Mouse (Mus musculus) stomach, postnatal 0 days (tissue): ENCODE results near the gene H13. TPM values are rescaled to one million over a fixed set of nuclear protein-coding genes. Genes with fewer than 3 reads are reported as not detected.

Experiments
- ATAC-seq: fragments of 200-750 bp; cut with Nextera tagmentation; 2 replicates; pipeline ENCODE4 v1.8.0; 2017; ENCODE audit not compliant: low FRiP score, low TSS enrichment
- DNase-seq: peaks from one replicate; pipeline ENCODE4 v3.0.0-alpha.2; 2016; ENCODE audit warnings: low spot score
- H3K27ac ChIP-seq: fragments of 300-500 bp; sonication (generic); replicated peaks from 2 replicates; pipeline ENCODE4 v1.5.1; 2014; ENCODE audit warnings: mild to moderate bottlenecking, control low read depth
- H3K27me3 ChIP-seq: fragments of 300-500 bp; sonication (generic); 2 replicates; pipeline ENCODE4 v1.6.1; 2014; ENCODE audit warnings: low read length; ENCODE audit not compliant: control insufficient read depth, insufficient read depth
- H3K36me3 ChIP-seq: fragments of 300-500 bp; sonication (generic); 2 replicates; pipeline ENCODE4 v1.6.1; 2014; ENCODE audit warnings: low read length, mixed read lengths; ENCODE audit not compliant: control insufficient read depth, insufficient read depth
- H3K4me1 ChIP-seq: fragments of 300-500 bp; sonication (generic); replicated peaks from 2 replicates; pipeline ENCODE4 v1.6.1; 2014; ENCODE audit warnings: antibody characterized with exemption; ENCODE audit not compliant: control insufficient read depth, insufficient read depth
- H3K4me2 ChIP-seq: fragments of 300-500 bp; sonication (generic); replicated peaks from 2 replicates; pipeline ENCODE4 v1.6.1; 2014; ENCODE audit warnings: low read depth, mild to moderate bottlenecking, control low read depth, moderate library complexity
- H3K4me3 ChIP-seq: fragments of 300-500 bp; sonication (generic); 2 replicates; pipeline ENCODE4 v1.5.1; 2014; ENCODE audit warnings: low read depth, low read length, control low read depth
- H3K9ac ChIP-seq: fragments of 300-500 bp; sonication (generic); 2 replicates; pipeline ENCODE4 v1.6.1; 2014; ENCODE audit warnings: mild to moderate bottlenecking, low read length, control low read depth, mixed read lengths
- H3K9me3 ChIP-seq: fragments of 300-500 bp; sonication (generic); 2 replicates; pipeline ENCODE4 v1.6.1; 2016; ENCODE audit warnings: low read length; ENCODE audit not compliant: control insufficient read depth
- CTCF ChIP-seq: IDR thresholded peaks from 2 replicates; pipeline ENCODE4 v1.5.1; 2016; ENCODE audit warnings: antibody characterized with exemption, low read depth, mild to moderate bottlenecking, moderate library complexity
- EP300 ChIP-seq: optimal IDR thresholded peaks from 2 replicates; pipeline ENCODE3; 2016; ENCODE audit warnings: antibody characterized with exemption
- WGBS: fragments of 180-500 bp; shearing (Covaris S2); extraction: QIAGEN DNeasy Blood & Tissue Kit; methylation state at CpG from one replicate; pipeline ENCODE4 v1.1.7; 2014; 5-methylcytosine and 5-hydroxymethylcytosine counted together
- polyA plus RNA-seq: library from polyadenylated mRNA; unstranded; fragments of >200 nt; fragmentation: Nextera tagmentation; extraction: Ambion mirVana; gene quantifications from 2 replicates; pipeline ENCODE4 v1.2.1, GENCODE M21; 2015

H13 gene
- polyA plus RNA-seq, 1 experiment from 2014 or later = 121 TPM

DNA sequence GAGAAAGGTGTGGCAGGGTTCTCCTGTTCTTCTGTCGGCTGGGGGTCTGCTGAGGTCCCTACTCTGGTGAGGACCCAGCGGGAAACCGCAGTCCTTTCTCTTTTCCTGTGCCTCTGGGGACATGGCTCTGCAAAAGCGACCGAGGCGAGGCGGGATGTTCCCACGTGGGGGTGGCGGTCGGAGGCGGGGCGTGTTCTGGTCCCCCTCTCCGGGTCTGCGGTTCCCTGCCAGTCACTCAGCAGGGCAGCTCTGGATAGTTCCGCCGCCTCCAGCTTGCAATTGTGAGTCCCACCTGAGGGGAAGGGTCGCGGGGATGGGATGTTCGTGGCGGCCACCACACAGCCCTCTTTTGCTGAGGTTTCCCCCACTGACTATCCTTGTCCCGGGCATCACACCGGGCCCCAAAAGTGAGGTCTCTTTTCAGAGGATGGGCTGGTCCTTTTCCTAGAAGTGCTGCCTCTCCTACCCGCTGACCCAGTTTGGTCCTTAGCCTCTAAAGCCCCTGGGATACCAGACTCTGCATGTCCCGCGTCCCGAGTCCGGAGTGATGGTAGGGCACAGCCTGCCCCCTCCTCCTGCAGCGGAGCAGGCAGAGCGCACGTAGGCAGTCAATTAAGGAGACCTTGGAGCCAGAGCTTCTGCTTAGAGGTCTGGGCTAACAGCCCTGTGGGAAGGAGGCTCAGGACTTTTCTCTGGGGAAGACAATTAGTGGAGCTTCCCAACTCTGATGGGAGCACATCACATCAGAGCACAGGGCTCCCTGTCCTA, 84.9 kb downstream of the H13 start, which contains the start of gene Cox4i2:
Gene Cox4i2 (plus strand): TSS at position 230 of the 768 bp plus-strand sequence.
- Histone ChIP-seq H3K4me2 (peak within 1 kb of the TSS; percentile 49), H3K27ac (no peak within 1 kb of the TSS), H3K4me1 (no peaks in the 10 kb centered on the region), H3K4me3 (peak within 1 kb of the TSS; percentile 27), H3K27me3 (no peaks in the 10 kb centered on the region), H3K9me3 (no peaks in the 10 kb centered on the region), H3K9ac (peak within 1 kb of the TSS; percentile 53), H3K36me3 (no peaks in the 10 kb centered on the region)
- DNase-seq (no peak), ATAC-seq (peak; percentile 27)
- TF ChIP-seq CTCF (no peak), EP300 (no peak)
- 7% methylated on average over 30 of the region's 30 CpGs for WGBS

DNA sequence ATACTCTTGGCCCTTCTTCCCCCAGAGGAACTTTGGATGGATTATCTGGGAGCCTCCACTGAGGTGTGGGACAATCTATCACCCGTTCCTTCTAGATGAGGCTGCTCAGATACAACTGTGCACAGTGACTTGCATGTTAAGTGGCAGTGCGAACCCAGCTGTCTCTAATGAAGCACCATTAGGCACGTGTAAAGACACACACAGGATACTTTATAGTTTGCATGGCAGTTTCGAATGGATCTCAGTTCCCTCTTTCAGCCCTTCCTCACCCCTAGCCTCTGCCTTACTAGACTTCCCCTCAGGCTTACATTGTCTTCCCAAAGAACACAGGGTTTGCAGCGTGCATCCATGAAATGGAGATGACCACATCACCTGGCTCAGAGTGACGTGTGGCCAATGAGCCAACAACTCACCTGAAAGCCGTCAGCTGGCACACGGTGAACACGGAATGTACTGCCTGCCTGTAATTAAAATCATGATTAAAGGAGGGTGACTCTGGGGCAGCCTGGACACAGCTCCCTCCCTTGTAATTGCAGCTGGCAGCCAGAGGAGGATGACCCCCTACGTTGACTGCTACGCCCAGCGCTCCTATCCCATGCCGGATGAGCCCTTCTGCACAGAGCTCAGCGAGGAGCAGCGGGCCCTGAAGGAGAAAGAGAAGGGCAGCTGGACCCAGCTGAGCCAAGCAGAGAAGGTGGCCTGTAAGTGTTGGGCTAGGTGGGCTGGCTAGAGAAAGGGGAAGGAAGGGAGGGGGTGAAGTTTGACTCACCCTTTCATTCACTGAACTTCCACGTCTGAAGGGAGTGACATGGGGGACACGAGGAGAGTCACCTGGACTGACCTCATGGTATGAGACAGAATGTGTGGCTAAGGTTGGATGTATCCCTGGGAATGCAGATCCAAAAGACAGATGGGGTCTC, 87.5 kb downstream of the H13 start:
- Histone ChIP-seq H3K4me3 (no peak overlapping the region), H3K4me2 (no peak overlapping the region), H3K9me3 (no peaks in the 10 kb centered on the region), H3K9ac (no peak overlapping the region), H3K4me1 (no peaks in the 10 kb centered on the region), H3K27ac (no peak overlapping the region), H3K27me3 (no peaks in the 10 kb centered on the region), H3K36me3 (no peaks in the 10 kb centered on the region)
- ATAC-seq (peak; percentile 18), DNase-seq (no peak)
- TF ChIP-seq CTCF = no peak
- no peak for TF ChIP-seq EP300
- WGBS = 76% methylated on average over 17 of the region's 17 CpGs

DNA sequence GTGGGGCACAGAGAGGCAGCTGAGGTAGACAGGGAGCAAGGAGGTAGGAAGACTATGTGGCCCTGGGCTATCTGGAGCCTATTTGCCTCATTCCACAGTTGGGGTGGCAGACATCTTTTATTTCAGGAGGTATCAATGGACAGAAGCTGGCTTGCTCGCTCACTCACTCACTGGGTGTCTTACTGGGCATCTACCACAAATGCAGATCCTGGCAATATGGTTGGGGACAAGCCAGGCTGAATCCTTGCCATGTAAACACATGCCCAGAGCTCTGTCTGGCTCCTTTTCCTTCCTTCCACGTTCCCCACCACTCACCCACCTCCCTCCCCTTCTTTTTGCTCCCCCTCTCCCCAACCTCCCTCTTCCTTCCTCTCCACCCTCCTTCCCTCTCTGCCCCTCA, 88.2 kb downstream of the H13 start:
- Histone ChIP-seq H3K9me3 (no peaks in the 10 kb centered on the region), H3K27ac (no peak overlapping the region), H3K9ac (no peak overlapping the region), H3K36me3 (no peaks in the 10 kb centered on the region), H3K4me2 (no peak overlapping the region), H3K4me1 (no peaks in the 10 kb centered on the region), H3K4me3 (no peak overlapping the region), H3K27me3 (no peaks in the 10 kb centered on the region)
- ATAC-seq = no peak
- WGBS = 59% methylated on average over 2 of the region's 2 CpGs
- DNase-seq = no peak
- no peak for TF ChIP-seq EP300
- TF ChIP-seq CTCF = no peak

Other genes starting within 250 kb of the H13 start
- gene Defb23, start 204.8 kb upstream of the H13 start, polyA plus RNA-seq = not detected in 2 replicates
- gene Defb20, start 192.4 kb upstream of the H13 start, polyA plus RNA-seq = not detected in 2 replicates
- not detected in 2 replicates for gene Defb22, start 179.3 kb upstream of the H13 start, polyA plus RNA-seq
- not detected in 2 replicates for gene Defb26, start 157.8 kb upstream of the H13 start, polyA plus RNA-seq
- not detected in 2 replicates for gene Defb28, start 151.2 kb upstream of the H13 start, polyA plus RNA-seq
- gene Defb29, start 129.4 kb upstream of the H13 start, polyA plus RNA-seq = not detected in 2 replicates
- gene Gm17416, start 100.1 kb upstream of the H13 start, polyA plus RNA-seq = not detected in 2 replicates
- gene Defb21, start 96.7 kb upstream of the H13 start, polyA plus RNA-seq = not detected in 2 replicates
- gene Defb19, start 89.1 kb upstream of the H13 start, polyA plus RNA-seq = not detected in 2 replicates
- not detected in 2 replicates for gene Defb45, start 70.1 kb upstream of the H13 start, polyA plus RNA-seq
- gene Defb36, start 65.1 kb upstream of the H13 start, polyA plus RNA-seq = 0.23 TPM in 1 of 2 replicates, not detected in the other
- 0.73 and 1.7 TPM in 2 replicates for gene Defb25, start 46.4 kb upstream of the H13 start, polyA plus RNA-seq
- 17.2 and 19.7 TPM in 2 replicates for gene Rem1, start 42.5 kb upstream of the H13 start, polyA plus RNA-seq
- gene Mcts2, start 17.6 kb downstream of the H13 start, polyA plus RNA-seq = 22.9 and 23.4 TPM in 2 replicates
- 191 and 228 TPM in 2 replicates for gene Id1, start 66.8 kb downstream of the H13 start, polyA plus RNA-seq
- 9.8 and 10.6 TPM in 2 replicates for gene Cox4i2, start 84.7 kb downstream of the H13 start, polyA plus RNA-seq
- 45.6 and 48.7 TPM in 2 replicates for gene Bcl2l1, start 162.3 kb downstream of the H13 start, polyA plus RNA-seq
- 14.0 and 17.7 TPM in 2 replicates for gene Tpx2, start 178.5 kb downstream of the H13 start, polyA plus RNA-seq
- 0.02 TPM in 1 of 2 replicates, not detected in the other for gene Mylk2, start 241.9 kb downstream of the H13 start, polyA plus RNA-seq